Mouse (Mus musculus) cerebellum, adult 2 months (tissue): ENCODE measurements around the gene Ankrd50.

ENCODE experiments used
- CTCF ChIP-seq: fragments of 200-500 bp; IDR thresholded peaks from 2 replicates; pipeline ENCODE4 v1.5.1; 2011; ENCODE audit warnings: low read depth, mild to moderate bottlenecking, control low read depth, low read length, moderate library complexity, borderline replicate concordance; ENCODE audit not compliant: insufficient read depth
- POLR2A ChIP-seq: fragments of 200-500 bp; IDR thresholded peaks from 2 replicates; pipeline ENCODE4 v1.6.1; 2011; ENCODE audit warnings: low read length, control low read depth, borderline replicate concordance; ENCODE audit not compliant: insufficient read depth

GRCm38 (mm10) chr3:38457041-38457440, 27.6 kb downstream of the Ankrd50 start:
- TF ChIP-seq CTCF (no peak), POLR2A (no peak)
